Mouse (Mus musculus) forebrain, embryonic 13.5 days (tissue): ENCODE data around the gene Dlg2. TPM values are rescaled to one million over a fixed set of nuclear protein-coding genes. Genes with fewer than 3 reads are reported as not detected.
A peak's percentile ranks its signal among the peaks of the same experiment; 100 is the strongest.
"Not testable (repeated sequence)": the region's sequence is repeated elsewhere in the genome, so short reads cannot be mapped to it uniquely, and the experiment has no call there.

ENCODE experiments used
- ATAC-seq: fragments of 200-750 bp; cut with Nextera tagmentation; 2 replicates; pipeline ENCODE4 v1.8.0; 2017
- H3K27ac ChIP-seq: fragments of 300-500 bp; sonication (generic); 2 replicates; pipeline ENCODE4 v1.5.1; 2015; ENCODE audit warnings: inconsistent platforms, mild to moderate bottlenecking, moderate library complexity
- H3K27me3 ChIP-seq: fragments of 300-500 bp; sonication (generic); 2 replicates; pipeline ENCODE4 v1.6.1; 2015; ENCODE audit warnings: mild to moderate bottlenecking, inconsistent platforms
- H3K36me3 ChIP-seq: fragments of 300-500 bp; sonication (generic); 2 replicates; pipeline ENCODE4 v1.6.1; 2015; ENCODE audit warnings: mild to moderate bottlenecking, inconsistent platforms; ENCODE audit not compliant: poor library complexity, severe bottlenecking
- H3K4me1 ChIP-seq: fragments of 300-500 bp; sonication (generic); 2 replicates; pipeline ENCODE4 v1.6.1; 2015; ENCODE audit warnings: inconsistent platforms
- H3K4me2 ChIP-seq: fragments of 300-500 bp; sonication (generic); 2 replicates; pipeline ENCODE4 v1.6.1; 2015; ENCODE audit warnings: inconsistent platforms, mild to moderate bottlenecking, moderate library complexity
- H3K4me3 ChIP-seq: fragments of 300-500 bp; sonication (generic); 2 replicates; pipeline ENCODE4 v1.5.1; 2015; ENCODE audit warnings: mild to moderate bottlenecking, inconsistent platforms
- H3K9ac ChIP-seq: fragments of 300-500 bp; sonication (generic); 2 replicates; pipeline ENCODE4 v1.6.1; 2015; ENCODE audit warnings: mild to moderate bottlenecking, inconsistent platforms
- H3K9me3 ChIP-seq: fragments of 300-500 bp; sonication (generic); replicated peaks from 2 replicates; pipeline ENCODE4 v1.6.1; 2016; ENCODE audit warnings: inconsistent platforms
- WGBS: fragments of 180-500 bp; shearing (Covaris S2); methylation state at CpG from one replicate; pipeline ENCODE4 v1.1.7; 2015; 5-methylcytosine and 5-hydroxymethylcytosine counted together
- polyA plus RNA-seq: library from polyadenylated mRNA; unstranded; fragments of >200 nt; fragmentation: Nextera tagmentation; extraction: Ambion mirVana; gene quantifications from 2 replicates; pipeline ENCODE4 v1.2.1, GENCODE M21; 2015

Gene Dlg2
- polyA plus RNA-seq, 1 experiment from 2014 or later, result 10.1 TPM

- Histone ChIP-seq H3K27ac (no peak overlapping the region), H3K4me2 (no peak overlapping the region), H3K9me3 (no peaks in the 10 kb centered on the region), H3K36me3 (no peaks in the 10 kb centered on the region), H3K4me1 (no peaks in the 10 kb centered on the region), H3K27me3 (no peaks in the 10 kb centered on the region), H3K9ac (no peak overlapping the region), H3K4me3 (no peak overlapping the region)
- no peak for ATAC-seq
- 62% methylated on average over 7 of the region's 7 CpGs for WGBS
Observed at GRCm38 (mm10) chr7:90703163-90703852, 226.8 kb downstream of the Dlg2 start.

GRCm38 (mm10) chr7:90703951-90704350 is 227.5 kb downstream of the Dlg2 start:
- H3K36me3 ChIP-seq, result no peaks in the 10 kb centered on the region
- no peak overlapping the region for H3K27ac ChIP-seq
- H3K9ac ChIP-seq, result no peak overlapping the region
- no peak overlapping the region for H3K4me3 ChIP-seq
- no peaks in the 10 kb centered on the region for H3K4me1 ChIP-seq
- no peak for ATAC-seq
- H3K9me3 ChIP-seq, result no peaks in the 10 kb centered on the region
- H3K4me2 ChIP-seq, result no peak overlapping the region
- 63% methylated on average over 1 of the region's 1 CpGs for WGBS
- H3K27me3 ChIP-seq, result no peaks in the 10 kb centered on the region

- H3K27ac ChIP-seq, result no peak overlapping the region
- no peak overlapping the region for H3K9ac ChIP-seq
- no peaks in the 10 kb centered on the region for H3K27me3 ChIP-seq
- no peaks in the 10 kb centered on the region for H3K4me1 ChIP-seq
- ATAC-seq, result no peak
- H3K36me3 ChIP-seq, result no peaks in the 10 kb centered on the region
- H3K4me3 ChIP-seq, result no peak overlapping the region
- H3K4me2 ChIP-seq, result no peak overlapping the region
- 53% methylated on average over 3 of the region's 3 CpGs for WGBS
- H3K9me3 ChIP-seq, result no peaks in the 10 kb centered on the region
Observed at GRCm38 (mm10) chr7:90734086-90734485, 257.6 kb downstream of the Dlg2 start.

- 0% methylated on average over 1 of the region's 1 CpGs for WGBS
- 0 out of 2 replicates have a peak, but pooled peaks have one; percentile 27 for ATAC-seq
- H3K9ac ChIP-seq, result no peak overlapping the region
Observed at GRCm38 (mm10) chr7:90736369-90736768, 259.9 kb downstream of the Dlg2 start.

GRCm38 (mm10) chr7:90748636-90749035 is 272.2 kb downstream of the Dlg2 start:
- Histone ChIP-seq H3K27ac (no peak overlapping the region), H3K4me2 (no peak overlapping the region), H3K4me1 (no peaks in the 10 kb centered on the region), H3K9me3 (no peaks in the 10 kb centered on the region), H3K9ac (no peak overlapping the region), H3K27me3 (no peaks in the 10 kb centered on the region), H3K4me3 (no peak overlapping the region), H3K36me3 (no peaks in the 10 kb centered on the region)
- no peak for ATAC-seq
- WGBS, result 71% methylated on average over 1 of the region's 1 CpGs

More at GRCm38 (mm10) chr7:90736369-90736768, 259.9 kb downstream of the Dlg2 start:
- Histone ChIP-seq H3K4me1 (no peaks in the 10 kb centered on the region), H3K27ac (no peak overlapping the region), H3K4me3 (no peak overlapping the region), H3K9me3 (no peaks in the 10 kb centered on the region), H3K27me3 (no peaks in the 10 kb centered on the region), H3K4me2 (no peak overlapping the region), H3K36me3 (no peaks in the 10 kb centered on the region)

GRCm38 (mm10) chr7:90787945-90788344 is 311.5 kb downstream of the Dlg2 start:
- Histone ChIP-seq H3K36me3 (no peaks in the 10 kb centered on the region), H3K4me1 (no peaks in the 10 kb centered on the region), H3K9me3 (no peaks in the 10 kb centered on the region), H3K27ac (no peak overlapping the region), H3K4me3 (no peak overlapping the region), H3K9ac (no peak overlapping the region), H3K4me2 (no peak overlapping the region), H3K27me3 (no peaks in the 10 kb centered on the region)
- 95% methylated on average over 1 of the region's 1 CpGs for WGBS
- no peak for ATAC-seq

- Histone ChIP-seq H3K27me3 (no peaks in the 10 kb centered on the region), H3K4me2 (no peak overlapping the region), H3K27ac (no peak overlapping the region), H3K4me1 (no peaks in the 10 kb centered on the region), H3K4me3 (no peak overlapping the region), H3K36me3 (no peaks in the 10 kb centered on the region), H3K9ac (no peak overlapping the region), H3K9me3 (no peaks in the 10 kb centered on the region)
- no peak; the same call in 1 of the 2 replicates for ATAC-seq
- 65% methylated on average over 1 of the region's 1 CpGs for WGBS
Observed at GRCm38 (mm10) chr7:90791522-90791921, 315.1 kb downstream of the Dlg2 start.

- Histone ChIP-seq H3K9me3 (no peaks in the 10 kb centered on the region), H3K4me3 (no peak overlapping the region), H3K4me1 (no peaks in the 10 kb centered on the region), H3K36me3 (no peaks in the 10 kb centered on the region), H3K4me2 (no peak overlapping the region), H3K27ac (no peak overlapping the region), H3K9ac (no peak overlapping the region), H3K27me3 (no peaks in the 10 kb centered on the region)
- ATAC-seq, result no peak
- 94% methylated on average over 3 of the region's 3 CpGs for WGBS
Observed at GRCm38 (mm10) chr7:90825640-90826039, 349.2 kb downstream of the Dlg2 start.

- H3K27me3 ChIP-seq, result no peaks in the 10 kb centered on the region
- no peak overlapping the region for H3K4me3 ChIP-seq
- WGBS, result 79% methylated on average over 4 of the region's 4 CpGs
- no peaks in the 10 kb centered on the region for H3K36me3 ChIP-seq
- H3K9me3 ChIP-seq, result no peaks in the 10 kb centered on the region
- no peak overlapping the region for H3K27ac ChIP-seq
- H3K4me2 ChIP-seq, result no peak overlapping the region
- no peak overlapping the region for H3K9ac ChIP-seq
- ATAC-seq, result no peak
- H3K4me1 ChIP-seq, result no peaks in the 10 kb centered on the region
Observed at GRCm38 (mm10) chr7:90841276-90841675, 364.8 kb downstream of the Dlg2 start.

GRCm38 (mm10) chr7:90843345-90844293 is 367.1 kb downstream of the Dlg2 start:
- Histone ChIP-seq H3K9ac (no peak overlapping the region), H3K4me3 (no peak overlapping the region), H3K27me3 (no peaks in the 10 kb centered on the region), H3K4me2 (no peak overlapping the region), H3K36me3 (no peaks in the 10 kb centered on the region), H3K27ac (no peak overlapping the region), H3K9me3 (no peaks in the 10 kb centered on the region; the same call in 1 of the 2 replicates), H3K4me1 (no peaks in the 10 kb centered on the region)
- ATAC-seq, result peak; percentile 79
- 57% methylated on average over 5 of the region's 5 CpGs for WGBS

- not testable (repeated sequence) for ATAC-seq, H3K9ac ChIP-seq
Observed at GRCm38 (mm10) chr7:90876796-90877195, 400.3 kb downstream of the Dlg2 start.

GRCm38 (mm10) chr7:90882740-90883139 is 406.3 kb downstream of the Dlg2 start:
- H3K27ac ChIP-seq, result no peak overlapping the region
- H3K9ac ChIP-seq, result no peak overlapping the region
- H3K36me3 ChIP-seq, result no peaks in the 10 kb centered on the region
- H3K9me3 ChIP-seq, result no peaks in the 10 kb centered on the region
- H3K27me3 ChIP-seq, result no peaks in the 10 kb centered on the region
- no peak overlapping the region for H3K4me3 ChIP-seq
- WGBS, result 73% methylated on average over 3 of the region's 3 CpGs
- H3K4me2 ChIP-seq, result no peak overlapping the region
- no peak for ATAC-seq
- H3K4me1 ChIP-seq, result peaks cover 7% of the 10 kb centered on the region

More at GRCm38 (mm10) chr7:90876796-90877195, 400.3 kb downstream of the Dlg2 start:
- H3K4me2 ChIP-seq, H3K36me3 ChIP-seq, H3K4me1 ChIP-seq, H3K27ac ChIP-seq, H3K27me3 ChIP-seq, H3K4me3 ChIP-seq, H3K9me3 ChIP-seq: not testable (repeated sequence)
- WGBS, result 41% methylated on average over 4 of the region's 4 CpGs
